Mouse (Mus musculus) ES-Bruce4 (cell line): ENCODE data around the gene Clns1a. TPM values are rescaled to one million over a fixed set of nuclear protein-coding genes. Genes with fewer than 3 reads are reported as not detected.

Source experiments
- H3K27ac ChIP-seq: 2 replicates; pipeline ENCODE4 v1.5.1; 2012; ENCODE audit warnings: low read length, inconsistent platforms; ENCODE audit not compliant: insufficient read depth
- H3K27me3 ChIP-seq: 2 replicates; pipeline ENCODE4 v1.6.1; 2012; ENCODE audit warnings: mild to moderate bottlenecking, low read length, inconsistent platforms; ENCODE audit not compliant: control insufficient read depth, poor library complexity, insufficient read depth, severe bottlenecking
- H3K36me3 ChIP-seq: 2 replicates; pipeline ENCODE4 v1.6.1; 2012; ENCODE audit warnings: inconsistent platforms, mild to moderate bottlenecking, low read length, moderate library complexity; ENCODE audit not compliant: control insufficient read depth, poor library complexity, insufficient read depth, severe bottlenecking
- H3K4me1 ChIP-seq: one replicate; pipeline ENCODE4 v1.8.1; 2011; ENCODE audit warnings: low read length; ENCODE audit not compliant: control insufficient read depth, insufficient read depth
- H3K4me3 ChIP-seq: 2 replicates; pipeline ENCODE4 v1.5.1; 2011; ENCODE audit warnings: low read depth, mild to moderate bottlenecking, low read length
- H3K9ac ChIP-seq: 2 replicates; pipeline ENCODE4 v1.6.1; 2012; ENCODE audit warnings: low read depth, mild to moderate bottlenecking, inconsistent platforms; ENCODE audit not compliant: poor library complexity, severe bottlenecking
- H3K9me3 ChIP-seq: replicated peaks from 2 replicates; pipeline ENCODE4 v1.6.1; 2012; ENCODE audit warnings: mild to moderate bottlenecking, low read length, inconsistent platforms; ENCODE audit not compliant: control insufficient read depth, poor library complexity, insufficient read depth, severe bottlenecking
- CTCF ChIP-seq: IDR thresholded peaks from one replicate; pipeline ENCODE4 v1.8.1; 2011; ENCODE audit warnings: low read depth, low read length
- EP300 ChIP-seq: IDR thresholded peaks from 2 replicates; pipeline ENCODE4 v1.6.1; 2011; ENCODE audit warnings: low read depth, low read length; ENCODE audit not compliant: insufficient read depth
- POLR2A ChIP-seq: IDR thresholded peaks from one replicate; pipeline ENCODE4 v1.8.1; 2011; ENCODE audit warnings: low read length; ENCODE audit not compliant: insufficient read depth
- polyA plus RNA-seq: library from polyadenylated mRNA; stranded (reverse); fragments of >200 nt; gene quantifications from 2 replicates; pipeline ENCODE4 v1.2.4, GENCODE M21; 2011; ENCODE audit warnings: low read depth; ENCODE audit not compliant: missing spikeins, insufficient read depth, insufficient read length

The Clns1a gene
- polyA plus RNA-seq, 1 experiment, result 155 TPM

- Histone ChIP-seq H3K27ac (no peak within 1 kb of the TSS), H3K4me3 (peak within 1 kb of the TSS; percentile 90), H3K9me3 (no peaks in the 10 kb centered on the region), H3K36me3 (no peaks in the 10 kb centered on the region), H3K4me1 (peaks cover 2% of the 10 kb centered on the region), H3K9ac (peak within 1 kb of the TSS; percentile 10), H3K27me3 (no peaks in the 10 kb centered on the region)
- TF ChIP-seq POLR2A (peak; percentile 46), CTCF (no peak)
Observed at GRCm38 (mm10) chr7:97737638-97738456, 41.4 kb downstream of the Clns1a start, which contains the start of gene Aqp11. Aqp11 (minus strand) TSS chr7:97738289.

- H3K9ac ChIP-seq, result no peak overlapping the region
- no peak overlapping the region for H3K4me3 ChIP-seq
- no peaks in the 10 kb centered on the region for H3K36me3 ChIP-seq
- no peak overlapping the region for H3K27ac ChIP-seq
- no peaks in the 10 kb centered on the region for H3K9me3 ChIP-seq
- no peak for TF ChIP-seq POLR2A
- no peak for TF ChIP-seq CTCF
- TF ChIP-seq EP300, result no peak
- H3K4me1 ChIP-seq, result peaks cover 2% of the 10 kb centered on the region
- no peaks in the 10 kb centered on the region for H3K27me3 ChIP-seq
Observed at GRCm38 (mm10) chr7:97740948-97741347, 44.5 kb downstream of the Clns1a start.

GRCm38 (mm10) chr7:97741756-97742291 is 45.4 kb downstream of the Clns1a start:
- H3K4me1 ChIP-seq, result peaks cover 2% of the 10 kb centered on the region
- no peaks in the 10 kb centered on the region for H3K36me3 ChIP-seq
- no peak overlapping the region for H3K9ac ChIP-seq
- no peaks in the 10 kb centered on the region for H3K27me3 ChIP-seq
- no peak overlapping the region for H3K4me3 ChIP-seq
- H3K9me3 ChIP-seq, result no peaks in the 10 kb centered on the region
- H3K27ac ChIP-seq, result no peak overlapping the region
- TF ChIP-seq CTCF (no peak), POLR2A (no peak), EP300 (no peak)

- Histone ChIP-seq H3K9ac (no peak overlapping the region), H3K4me3 (no peak overlapping the region), H3K4me1 (peaks cover 7% of the 10 kb centered on the region), H3K27ac (no peak overlapping the region), H3K27me3 (no peaks in the 10 kb centered on the region), H3K36me3 (no peaks in the 10 kb centered on the region), H3K9me3 (no peaks in the 10 kb centered on the region)
- peak; percentile 75 for TF ChIP-seq CTCF
- no peak for TF ChIP-seq EP300
Observed at GRCm38 (mm10) chr7:97745299-97745698, 48.9 kb downstream of the Clns1a start.

GRCm38 (mm10) chr7:97747176-97747707 is 50.8 kb downstream of the Clns1a start:
- Histone ChIP-seq H3K4me3 (no peak overlapping the region), H3K9ac (no peak overlapping the region), H3K27me3 (no peaks in the 10 kb centered on the region), H3K9me3 (no peaks in the 10 kb centered on the region), H3K27ac (no peak overlapping the region), H3K36me3 (no peaks in the 10 kb centered on the region), H3K4me1 (peaks cover 4% of the 10 kb centered on the region)
- TF ChIP-seq EP300, result no peak
- no peak for TF ChIP-seq POLR2A
- TF ChIP-seq CTCF, result no peak

- Histone ChIP-seq H3K9me3 (no peaks in the 10 kb centered on the region), H3K4me3 (no peak overlapping the region), H3K27me3 (no peaks in the 10 kb centered on the region), H3K4me1 (peaks cover 4% of the 10 kb centered on the region), H3K36me3 (no peaks in the 10 kb centered on the region), H3K9ac (no peak overlapping the region), H3K27ac (no peak overlapping the region)
- TF ChIP-seq CTCF (peak; percentile 95), POLR2A (no peak)
Observed at GRCm38 (mm10) chr7:97747787-97748497, 51.5 kb downstream of the Clns1a start.
